Mouse (Mus musculus): ENCODE results near the gene Ces4a. TPM values are rescaled to one million over a fixed set of nuclear protein-coding genes. Genes with fewer than 3 reads are reported as not detected.

Gene Ces4a
- polyA plus RNA-seq, 1 experiment, result not detected

DNA sequence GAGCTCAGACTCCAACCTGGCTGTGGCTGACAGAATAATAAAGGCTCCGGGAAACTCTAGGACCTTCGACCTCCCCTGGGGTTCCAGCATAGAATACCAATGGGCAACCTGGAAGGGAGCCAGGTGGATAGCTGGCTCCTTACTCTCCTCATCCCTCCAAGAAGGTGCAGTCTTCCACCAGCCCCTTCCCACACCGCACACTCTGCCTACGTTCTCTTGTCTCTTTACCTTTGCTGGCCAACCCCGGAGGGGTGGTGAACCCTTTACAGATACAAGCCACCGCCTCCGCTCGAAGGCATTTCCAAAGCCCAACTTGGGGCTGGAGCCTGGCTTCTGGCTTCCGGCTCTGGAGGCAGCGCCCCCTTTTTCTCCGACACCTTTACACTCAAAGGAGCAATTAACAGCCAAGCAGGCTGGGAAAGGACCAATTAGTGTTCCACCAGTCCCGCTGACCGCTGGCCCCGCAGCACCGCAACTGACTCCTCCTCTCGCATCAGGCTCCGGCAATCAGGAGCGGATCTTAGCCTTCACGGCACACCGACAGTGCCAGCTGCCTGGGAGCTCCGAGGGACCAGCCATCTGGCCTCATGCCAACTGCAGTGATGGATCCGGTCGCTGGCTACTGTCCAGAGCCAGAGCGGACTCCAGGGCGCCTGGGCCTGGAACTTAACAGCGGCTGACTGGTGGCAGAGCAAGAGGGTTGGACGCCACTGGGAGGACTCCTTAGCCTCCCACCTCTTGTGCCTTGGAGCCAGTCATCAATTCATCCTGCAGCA lies 21.2 kb downstream of the Ces4a start:
- Histone ChIP-seq H3ac (ENCODE audit: control insufficient read depth, insufficient read length) (no peak overlapping the region), H3K27me3 (ENCODE audit: control insufficient read depth, insufficient read depth, insufficient read length) (no peaks in the 10 kb centered on the region), H3K36me3 (ENCODE audit: control insufficient read depth, insufficient read depth) (no peaks in the 10 kb centered on the region), H3K4me2 (ENCODE audit: low read depth) (peak overlapping the region; percentile 46), H3K4me3 (no peak overlapping the region), H3K79me2 (ENCODE audit: control insufficient read depth, insufficient read depth) (no peaks in the 10 kb centered on the region)
- TF ChIP-seq USF1 (IDR thresholded peaks at IDR 0.05; ENCODE audit: low read depth), result no peak
- TF ChIP-seq POLR2AphosphoS2 (IDR thresholded peaks at IDR 0.05; ENCODE audit: insufficient read length, low read depth), result no peak
- peak in 2 of 3 experiments; percentile 40 to 56 for TF ChIP-seq MYOG (IDR thresholded peaks at IDR 0.05; ENCODE audit: control insufficient read depth in 1 of 3, insufficient read depth in 1 of 3, insufficient read length in 2 of 3, low read depth in 2 of 3)
- peak in 2 of 3 experiments; percentile 33 to 37 for TF ChIP-seq MYOD1 (IDR thresholded peaks at IDR 0.05; ENCODE audit: control insufficient read depth in 1 of 3, insufficient read length in 2 of 3, low read depth in 2 of 3)

DNA sequence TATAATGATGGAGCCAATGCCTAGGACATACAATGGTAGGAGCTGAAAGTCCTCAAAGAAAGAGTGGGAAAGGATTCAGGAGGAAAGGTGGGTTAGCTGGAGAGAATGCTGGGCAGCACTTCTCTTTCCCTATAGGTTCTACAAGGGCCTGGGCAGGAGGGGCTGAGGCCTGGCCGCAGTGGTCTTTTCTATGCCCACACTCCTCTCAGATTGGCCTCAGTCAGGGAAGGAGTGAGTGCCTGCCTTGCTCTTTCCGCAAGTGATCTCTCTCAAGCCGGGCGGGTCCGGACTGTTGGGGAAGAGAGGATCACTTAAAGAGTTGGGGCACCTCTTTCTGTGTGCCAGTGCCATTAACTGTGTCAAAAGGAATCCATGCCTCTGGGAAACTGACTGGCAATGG lies 22.7 kb downstream of the Ces4a start:
- Histone ChIP-seq H3ac (ENCODE audit: control insufficient read depth, insufficient read length) (no peak overlapping the region), H3K4me3 (no peak overlapping the region), H3K27me3 (ENCODE audit: control insufficient read depth, insufficient read depth, insufficient read length) (no peaks in the 10 kb centered on the region), H3K4me2 (ENCODE audit: low read depth) (no peak overlapping the region), H3K36me3 (ENCODE audit: control insufficient read depth, insufficient read depth) (no peaks in the 10 kb centered on the region), H3K79me2 (ENCODE audit: control insufficient read depth, insufficient read depth) (no peaks in the 10 kb centered on the region)
- TF ChIP-seq POLR2AphosphoS2 (IDR thresholded peaks at IDR 0.05; ENCODE audit: insufficient read length, low read depth) (no peak), MYOG (IDR thresholded peaks at IDR 0.05; ENCODE audit: control insufficient read depth in 1 of 3, insufficient read depth in 1 of 3, insufficient read length in 2 of 3, low read depth in 2 of 3) (no peak), TCF3 (IDR thresholded peaks at IDR 0.05; ENCODE audit: insufficient read length, low read depth) (no peak), SRF (IDR thresholded peaks at IDR 0.05; ENCODE audit: control insufficient read depth, insufficient read length, low read depth) (no peak), MYOD1 (IDR thresholded peaks at IDR 0.05; ENCODE audit: control insufficient read depth in 1 of 3, insufficient read length in 2 of 3, low read depth in 2 of 3) (no peak), CEBPB (IDR thresholded peaks at IDR 0.05; ENCODE audit: insufficient read depth, poor library complexity, severe bottlenecking) (no peak), TCF12 (IDR thresholded peaks at IDR 0.05; ENCODE audit: insufficient read depth, poor library complexity, severe bottlenecking) (no peak), USF1 (IDR thresholded peaks at IDR 0.05; ENCODE audit: low read depth) (no peak), MAX (IDR thresholded peaks at IDR 0.05; ENCODE audit: low read depth) (no peak), POLR2A (IDR thresholded peaks at IDR 0.05; ENCODE audit: insufficient read length, low read depth) (no peak)

DNA sequence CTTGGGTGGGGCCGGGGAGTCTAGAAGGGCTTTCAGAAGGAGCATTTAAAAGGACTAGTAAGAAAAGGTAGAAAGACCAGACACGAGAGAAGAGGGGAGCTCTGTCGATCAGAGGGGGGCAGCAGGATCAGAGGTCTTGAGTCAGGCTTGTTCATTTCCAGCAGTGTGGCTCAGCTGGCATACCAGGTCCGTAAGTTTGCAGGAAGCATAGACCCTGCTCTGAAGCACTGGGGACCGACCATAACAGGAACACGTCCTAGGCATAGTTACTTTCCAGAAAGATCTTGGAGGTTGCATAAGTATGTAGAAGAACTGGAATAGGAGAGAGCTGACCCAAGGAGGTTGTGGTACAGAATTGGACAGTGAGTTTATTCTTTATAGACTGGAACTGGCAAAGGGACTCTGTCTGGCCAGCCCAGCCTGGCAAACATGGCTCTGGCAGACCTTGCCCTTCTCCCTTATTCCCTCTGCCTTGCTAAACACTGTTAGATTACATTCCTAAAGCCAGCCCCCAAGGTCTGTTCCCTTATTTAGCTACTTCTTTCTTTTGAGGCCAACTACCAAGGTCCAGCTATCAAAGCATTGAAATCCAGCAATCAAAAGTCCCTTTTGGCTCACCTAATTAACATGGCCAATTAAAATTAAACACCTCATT lies 23.6 kb downstream of the Ces4a start:
- H3K4me3 ChIP-seq, result no peak overlapping the region
- H3K36me3 ChIP-seq (ENCODE audit: control insufficient read depth, insufficient read depth), result no peaks in the 10 kb centered on the region
- no peaks in the 10 kb centered on the region for H3K79me2 ChIP-seq (ENCODE audit: control insufficient read depth, insufficient read depth)
- no peak overlapping the region for H3K4me2 ChIP-seq (ENCODE audit: low read depth)
- no peaks in the 10 kb centered on the region for H3K27me3 ChIP-seq (ENCODE audit: control insufficient read depth, insufficient read depth, insufficient read length)
- no peak overlapping the region for H3ac ChIP-seq (ENCODE audit: control insufficient read depth, insufficient read length)
- no peak for TF ChIP-seq MYOG (IDR thresholded peaks at IDR 0.05; ENCODE audit: control insufficient read depth in 1 of 3, insufficient read depth in 1 of 3, insufficient read length in 2 of 3, low read depth in 2 of 3)
- no peak for TF ChIP-seq TCF12 (IDR thresholded peaks at IDR 0.05; ENCODE audit: insufficient read depth, poor library complexity, severe bottlenecking)
- TF ChIP-seq CEBPB (IDR thresholded peaks at IDR 0.05; ENCODE audit: insufficient read depth, poor library complexity, severe bottlenecking), result no peak
- no peak for TF ChIP-seq POLR2A (IDR thresholded peaks at IDR 0.05; ENCODE audit: insufficient read length, low read depth)
- no peak for TF ChIP-seq MAX (IDR thresholded peaks at IDR 0.05; ENCODE audit: low read depth)
- no peak for TF ChIP-seq SRF (IDR thresholded peaks at IDR 0.05; ENCODE audit: control insufficient read depth, insufficient read length, low read depth)
- no peak for TF ChIP-seq TCF3 (IDR thresholded peaks at IDR 0.05; ENCODE audit: insufficient read length, low read depth)
- TF ChIP-seq POLR2AphosphoS2 (IDR thresholded peaks at IDR 0.05; ENCODE audit: insufficient read length, low read depth), result no peak
- TF ChIP-seq MYOD1 (IDR thresholded peaks at IDR 0.05; ENCODE audit: control insufficient read depth in 1 of 3, insufficient read length in 2 of 3, low read depth in 2 of 3), result no peak
- no peak for TF ChIP-seq USF1 (IDR thresholded peaks at IDR 0.05; ENCODE audit: low read depth)

DNA sequence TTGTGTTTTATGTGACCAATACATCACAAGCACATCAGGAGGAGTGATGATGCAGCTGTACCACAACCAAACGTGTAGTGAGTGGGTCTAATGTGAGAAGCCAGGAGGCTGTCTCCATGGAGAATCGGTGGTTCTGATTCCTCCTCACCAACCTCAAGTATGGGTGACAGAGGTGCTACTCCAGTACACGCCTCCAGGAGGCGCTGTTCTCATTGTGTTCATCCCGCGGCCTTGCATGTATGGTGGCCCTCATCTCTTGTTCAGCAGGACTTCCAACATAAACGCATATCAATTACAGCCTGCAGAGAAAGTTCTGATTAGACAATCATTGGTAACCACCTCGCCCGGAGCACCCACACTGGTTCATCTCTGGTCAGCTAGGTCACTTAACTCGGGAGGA lies 26.0 kb downstream of the Ces4a start:
- no peaks in the 10 kb centered on the region for H3K79me2 ChIP-seq (ENCODE audit: control insufficient read depth, insufficient read depth)
- no peak overlapping the region for H3ac ChIP-seq (ENCODE audit: control insufficient read depth, insufficient read length)
- no peak overlapping the region for H3K4me3 ChIP-seq
- TF ChIP-seq TCF12 (IDR thresholded peaks at IDR 0.05; ENCODE audit: insufficient read depth, poor library complexity, severe bottlenecking) (no peak), POLR2A (IDR thresholded peaks at IDR 0.05; ENCODE audit: insufficient read length, low read depth) (no peak), E2F4 (IDR thresholded peaks at IDR 0.05; ENCODE audit: insufficient read depth) (no peak), USF1 (IDR thresholded peaks at IDR 0.05; ENCODE audit: low read depth) (no peak), SRF (IDR thresholded peaks at IDR 0.05; ENCODE audit: control insufficient read depth, insufficient read length, low read depth) (no peak), POLR2AphosphoS2 (IDR thresholded peaks at IDR 0.05; ENCODE audit: insufficient read length, low read depth) (no peak), MYOG (IDR thresholded peaks at IDR 0.05; ENCODE audit: control insufficient read depth in 1 of 3, insufficient read depth in 1 of 3, insufficient read length in 2 of 3, low read depth in 2 of 3) (no peak), CEBPB (IDR thresholded peaks at IDR 0.05; ENCODE audit: insufficient read depth, poor library complexity, severe bottlenecking) (no peak), TCF3 (IDR thresholded peaks at IDR 0.05; ENCODE audit: insufficient read length, low read depth) (no peak), MYOD1 (IDR thresholded peaks at IDR 0.05; ENCODE audit: control insufficient read depth in 1 of 3, insufficient read length in 2 of 3, low read depth in 2 of 3) (no peak), MAX (IDR thresholded peaks at IDR 0.05; ENCODE audit: low read depth) (no peak), REST (IDR thresholded peaks at IDR 0.05; ENCODE audit: insufficient read depth, insufficient read length) (no peak)
- H3K27me3 ChIP-seq (ENCODE audit: control insufficient read depth, insufficient read depth, insufficient read length), result no peaks in the 10 kb centered on the region
- no peaks in the 10 kb centered on the region for H3K36me3 ChIP-seq (ENCODE audit: control insufficient read depth, insufficient read depth)
- no peak overlapping the region for H3K4me2 ChIP-seq (ENCODE audit: low read depth)

Measured in myocyte (in vitro differentiated cells).